Mouse (Mus musculus) T-helper 17 cell (primary cell): ENCODE results near the gene Kcnk16.
"Not testable (repeated sequence)": the region's sequence is repeated elsewhere in the genome, so short reads cannot be mapped to it uniquely, and the experiment has no call there.

Source experiments
- in situ Hi-C, 2 experiments: fragments of 300-600 bp; cut with MboI, MseI; formaldehyde crosslinking; loops; 1 replicate in 1 of 2; 2 replicates in 1 of 2; pipeline ENCODE4 v1.15.1; 2025; ENCODE audit warnings: high pct_unique_total_duplicates in 2 of 2

Kcnk16 gene

DNA sequence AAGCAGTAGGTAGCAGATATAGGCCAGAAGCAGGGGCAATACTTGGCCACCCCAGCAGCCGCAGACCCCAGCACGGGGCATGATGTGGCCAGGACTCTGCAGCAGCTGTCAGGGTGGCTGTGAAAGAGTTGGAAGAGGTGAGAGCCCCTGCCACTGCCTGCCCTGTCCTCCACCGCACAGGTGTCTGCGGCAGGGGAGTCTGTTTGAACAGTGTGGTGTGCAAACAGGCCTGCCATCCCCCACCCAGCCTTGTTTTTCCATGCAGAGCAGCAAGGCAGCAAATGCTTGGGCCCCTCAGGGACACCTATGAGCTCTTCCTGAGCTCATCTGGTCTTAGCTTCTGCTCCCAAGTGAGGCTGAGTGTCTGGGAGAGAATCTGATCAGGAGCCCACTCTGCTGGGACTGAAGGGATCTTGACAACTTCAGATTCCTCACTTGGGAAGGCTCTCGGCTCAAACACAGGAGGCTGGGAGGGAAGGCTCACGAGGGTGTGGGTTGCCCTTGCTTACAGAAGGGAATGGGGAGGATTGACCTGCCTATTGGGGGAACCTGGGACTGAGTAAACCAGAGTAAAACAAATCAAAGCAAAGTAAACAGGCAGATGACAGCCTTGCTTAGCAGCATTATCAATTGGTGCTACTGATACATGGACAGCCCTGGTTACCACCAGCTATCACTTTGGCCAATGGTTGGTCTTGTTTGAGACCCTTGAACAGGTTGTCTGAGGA lies at the start of gene Kcnk16:
Gene Kcnk16, minus strand, starts transcription at position 118 of the 728 bp plus-strand sequence.
- in situ Hi-C loops, result loop anchor here in 1 of 2 experiments (10.0 to 25.0 kb wide), 2 partner anchors 344 to 432 kb away; no protein-coding TSS in a partner anchor

DNA sequence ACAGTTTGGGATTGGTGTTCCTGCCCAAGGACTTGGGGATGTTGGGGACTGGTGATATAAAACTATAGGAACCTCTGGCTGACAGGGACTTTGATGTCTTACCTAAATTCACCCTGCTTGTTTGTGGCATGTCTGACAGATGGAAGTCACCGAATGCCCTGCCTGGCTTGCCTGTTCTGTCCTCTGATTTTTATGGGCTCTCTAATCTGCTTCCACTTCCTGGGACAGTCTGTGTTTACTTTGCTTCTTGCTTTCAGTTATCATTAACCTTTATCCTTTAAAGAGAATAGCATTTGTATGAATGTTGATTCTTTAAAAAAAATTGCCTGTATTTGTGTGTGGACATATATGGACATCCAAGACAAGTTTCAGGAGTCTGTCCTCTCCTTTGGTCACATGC lies 46.1 kb upstream of the Kcnk16 start:
- in situ Hi-C loops, result no loop called here

DNA sequence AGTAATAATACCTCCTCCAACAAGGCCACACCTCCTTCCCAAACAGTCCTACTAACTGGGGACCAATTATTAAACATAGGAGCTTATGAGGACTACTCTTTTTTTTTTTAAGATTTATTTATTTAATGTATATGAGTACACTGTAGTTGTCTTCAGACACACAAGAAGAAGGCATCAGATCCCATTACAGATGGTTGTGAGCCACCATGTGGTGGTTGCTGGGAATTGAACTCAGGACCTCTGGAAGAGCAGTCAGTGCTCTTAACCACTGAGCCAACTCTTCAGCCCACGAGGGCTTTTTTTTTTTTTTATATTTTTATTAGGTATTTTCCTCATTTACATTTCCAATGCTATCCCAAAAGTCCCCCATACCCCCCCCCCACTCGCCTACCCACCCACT lies 36.1 kb upstream of the Kcnk16 start:
- in situ Hi-C loops, result not testable (repeated sequence)

DNA sequence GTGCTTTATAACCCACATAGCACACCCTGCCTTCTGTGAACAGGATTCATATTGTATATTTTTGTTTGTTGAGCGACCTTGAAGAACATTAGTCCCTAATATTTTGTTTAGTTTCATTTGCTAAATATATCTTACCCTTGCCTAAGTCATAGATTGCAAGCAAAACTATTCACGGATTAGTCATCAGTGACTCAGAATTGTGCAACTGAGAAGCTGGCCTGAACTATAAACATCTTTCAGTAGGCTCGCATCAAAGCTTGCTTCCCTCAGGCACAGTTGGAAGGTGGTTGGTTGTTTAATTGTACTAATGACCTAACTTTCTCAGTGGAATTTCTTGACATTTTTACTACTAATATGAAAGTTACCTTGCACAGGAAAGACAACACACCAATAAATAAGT lies 29.1 kb upstream of the Kcnk16 start:
- in situ Hi-C loops, result no loop called here

DNA sequence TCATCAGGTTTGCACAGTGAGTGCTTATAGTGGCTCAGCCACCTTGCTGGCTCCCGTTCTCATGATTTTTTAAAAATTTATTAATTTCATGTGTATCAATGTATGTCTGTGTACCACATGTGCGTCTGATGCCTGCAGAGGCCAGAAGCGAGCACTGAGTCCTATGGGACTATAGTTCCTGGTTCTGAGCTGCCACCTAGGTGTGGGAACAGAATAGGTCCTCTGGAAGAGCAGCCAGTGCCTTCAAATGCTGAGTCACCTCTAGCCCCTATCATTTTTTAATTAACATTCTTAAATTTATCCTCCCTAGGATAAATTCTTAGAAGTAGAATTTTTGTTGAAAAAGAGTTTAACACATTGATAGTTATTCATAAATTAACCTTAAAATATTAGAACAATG lies 28.6 kb upstream of the Kcnk16 start:
- in situ Hi-C loops, result no loop called here

- in situ Hi-C loops, result no loop called here
Observed at GRCm38 (mm10) chr14:20294947-20295346, 25.9 kb upstream of the Kcnk16 start.

DNA sequence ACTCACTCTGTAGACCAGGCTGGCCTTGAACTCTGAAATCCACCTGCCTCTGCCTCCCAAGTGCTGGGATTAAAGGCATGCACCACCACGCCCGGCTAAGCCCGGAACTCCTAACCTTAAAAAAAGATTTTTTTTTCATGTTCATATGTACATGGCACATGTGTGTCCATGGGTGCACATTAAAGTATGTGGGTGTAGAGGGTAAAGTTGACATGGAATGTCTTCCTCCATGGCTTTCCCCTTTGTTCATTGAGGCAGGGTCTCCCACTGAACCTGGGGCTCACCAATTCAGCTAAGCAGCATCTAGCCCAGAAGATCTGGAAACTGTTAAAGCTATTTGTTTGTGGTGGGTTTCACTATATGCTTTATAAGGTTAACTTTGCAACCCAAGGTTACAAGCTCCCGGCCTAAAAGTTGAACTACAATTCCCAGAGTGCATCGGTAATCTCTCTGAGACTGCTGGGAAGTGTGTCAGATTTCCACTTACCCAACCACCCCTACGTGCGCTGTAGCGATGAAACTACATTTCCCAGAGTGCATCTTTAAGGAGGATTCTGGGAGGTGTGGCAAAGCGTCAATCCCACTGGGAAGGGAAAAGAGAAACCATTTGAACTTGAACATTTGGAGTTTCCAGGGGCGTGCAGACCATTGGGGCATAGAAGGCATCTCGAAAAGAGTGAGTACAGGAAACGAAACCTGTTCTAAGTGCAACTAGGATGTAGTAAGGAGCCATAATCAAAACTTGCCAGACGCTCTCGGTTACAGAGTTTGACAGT lies 25.3 kb upstream of the Kcnk16 start, which contains the start of gene Nudt13:
Gene Nudt13, plus strand, starts transcription at position 581 of the 776 bp plus-strand sequence.
- in situ Hi-C loops, result no loop called here

- in situ Hi-C loops, result no loop called here
Observed at GRCm38 (mm10) chr14:20291391-20291790, 22.4 kb upstream of the Kcnk16 start.

DNA sequence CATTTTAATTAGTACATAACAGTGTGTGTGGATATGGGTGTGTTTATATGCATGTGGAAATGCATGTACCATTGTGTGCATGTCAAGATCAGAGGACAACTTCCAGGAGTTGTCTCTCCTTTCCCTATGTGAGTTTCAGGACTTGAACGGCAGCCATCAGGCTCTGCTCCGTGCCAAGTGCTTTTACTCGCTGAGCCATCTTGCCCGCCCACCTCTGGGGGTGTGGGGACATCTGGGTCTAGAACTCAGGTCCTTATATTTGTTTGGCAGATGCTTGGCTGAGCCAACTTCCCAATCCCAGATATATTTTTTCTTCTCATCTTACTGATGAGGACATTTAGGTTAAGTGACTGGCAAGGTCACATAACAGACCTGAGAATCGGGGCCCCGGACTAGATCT lies 578 bp downstream of the Kcnk16 start:
- in situ Hi-C loops, result loop anchor here in 1 of 2 experiments (10.0 to 25.0 kb wide), 2 partner anchors 344 to 431 kb away; no protein-coding TSS in a partner anchor

DNA sequence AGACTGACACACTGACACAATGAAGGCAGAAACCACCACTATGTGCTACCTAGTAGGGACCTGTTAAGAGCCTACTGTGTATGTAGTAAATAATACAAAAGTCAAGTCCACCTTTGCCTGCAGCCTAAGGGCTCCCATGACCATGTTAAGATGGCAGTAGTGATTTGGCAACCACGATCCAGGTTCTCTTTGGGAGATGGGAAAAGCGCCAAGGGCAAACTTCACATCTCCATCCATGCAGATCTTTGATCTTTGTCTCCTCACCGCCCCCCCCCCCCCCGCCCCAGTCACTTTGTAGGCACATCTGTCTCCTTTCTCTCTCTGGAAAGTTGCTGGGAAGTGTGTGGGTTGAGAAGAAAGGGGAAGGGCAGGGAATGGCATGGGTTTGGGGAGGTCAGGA lies 6.7 kb downstream of the Kcnk16 start:
- in situ Hi-C loops, result loop anchor here (5.0 to 25.0 kb wide), 3 partner anchors 150 to 425 kb away; no protein-coding TSS in a partner anchor

DNA sequence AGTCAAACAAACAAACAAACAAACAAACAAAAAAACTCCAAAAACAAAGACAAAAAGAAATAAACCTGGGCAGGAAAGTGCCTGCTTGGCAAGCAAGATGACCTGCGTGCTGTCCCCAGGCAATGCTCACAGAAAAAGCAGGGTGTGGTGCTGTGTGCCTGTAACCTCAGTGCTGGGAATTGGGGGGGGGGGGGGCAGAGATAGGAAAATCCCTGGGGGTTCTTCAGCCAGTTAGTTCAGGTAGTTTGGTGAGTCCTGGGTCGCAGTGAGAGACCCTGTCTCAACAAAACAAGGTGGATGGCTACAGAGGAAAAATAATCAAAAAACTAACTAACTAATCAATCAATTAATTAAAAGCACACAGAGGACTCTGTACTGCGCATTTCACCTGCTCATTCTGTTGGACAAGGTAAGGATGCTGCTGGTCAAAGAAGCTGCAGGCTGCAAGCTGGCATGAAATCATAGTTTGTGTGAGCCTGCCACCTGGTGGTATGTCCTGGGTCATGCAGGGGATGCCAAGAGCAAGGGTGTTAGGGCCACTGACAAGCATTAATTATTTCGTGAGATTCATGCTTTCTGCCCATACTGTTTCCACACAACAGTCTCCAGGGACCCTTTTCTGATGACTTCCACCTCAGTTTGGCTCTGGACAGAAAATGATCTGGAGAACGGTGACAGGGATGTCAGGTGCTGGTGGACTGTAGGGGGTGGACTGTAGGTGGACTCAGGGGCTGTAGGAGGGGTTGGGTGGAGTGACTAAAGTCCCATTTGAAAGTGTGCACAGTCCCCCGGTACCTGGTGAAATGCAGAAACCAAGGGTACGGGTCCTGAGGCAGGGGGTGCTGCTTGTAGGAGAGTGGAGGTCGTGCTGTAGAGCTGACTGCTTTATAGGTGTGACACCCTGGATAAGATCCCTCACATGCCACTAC lies 10.6 kb downstream of the Kcnk16 start:
- in situ Hi-C loops, result loop anchor here (10.0 to 25.0 kb wide), 2 partner anchors 421 to 826 kb away; no protein-coding TSS in a partner anchor

- in situ Hi-C loops, result loop anchor here (5.0 to 25.0 kb wide), 3 partner anchors 63 to 834 kb away; no protein-coding TSS in a partner anchor
Observed at GRCm38 (mm10) chr14:20250237-20251171, 18.5 kb downstream of the Kcnk16 start.

DNA sequence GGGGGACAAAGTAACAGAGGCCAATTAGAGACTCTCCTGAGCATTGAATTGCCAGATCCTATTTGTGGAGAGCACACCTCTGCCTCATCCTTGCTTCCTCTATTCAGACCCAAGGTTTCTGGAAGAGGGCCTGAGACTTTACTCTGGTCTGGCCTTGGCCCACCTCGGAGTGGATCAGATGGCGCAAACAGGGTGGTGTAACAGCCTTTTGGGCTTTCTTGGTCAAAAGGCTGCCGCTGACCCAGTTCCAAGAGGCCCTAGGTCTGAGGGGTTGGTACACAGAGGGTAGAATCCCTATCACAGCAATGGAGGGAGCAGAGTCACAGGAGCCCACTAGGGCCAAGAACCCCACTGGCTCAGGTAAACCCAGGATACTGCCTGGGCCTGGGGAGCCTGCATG lies 21.0 kb downstream of the Kcnk16 start:
- in situ Hi-C loops, result loop anchor here in 1 of 2 experiments (5.0 to 10.0 kb wide), 2 partner anchors 121 to 543 kb away; no protein-coding TSS in a partner anchor

DNA sequence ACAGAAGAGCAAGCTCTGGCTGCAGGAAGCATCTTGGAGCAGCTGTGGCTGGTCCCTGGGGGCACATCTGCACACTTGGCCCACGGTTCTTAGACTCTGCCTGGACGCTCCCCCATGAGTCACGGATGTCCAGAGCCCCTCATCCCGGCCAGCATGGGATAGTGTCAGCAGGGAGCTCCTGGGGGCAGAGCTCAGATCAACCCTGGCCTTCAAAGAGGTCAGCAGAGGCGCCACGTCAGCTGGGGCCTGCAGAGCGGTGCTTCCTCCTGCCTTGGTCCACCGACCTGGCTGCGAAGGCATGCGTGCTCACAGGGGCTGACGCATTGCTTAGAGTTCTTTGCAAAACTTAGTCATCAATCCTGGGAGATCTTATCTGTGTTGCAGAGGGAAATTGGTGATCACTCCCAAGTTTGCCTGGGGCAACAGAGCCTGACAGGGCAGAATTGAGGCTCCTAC lies 22.2 kb downstream of the Kcnk16 start:
- in situ Hi-C loops, result loop anchor here in 1 of 2 experiments (5.0 to 10.0 kb wide), 2 partner anchors 120 to 542 kb away; no protein-coding TSS in a partner anchor

GRCm38 (mm10) chr14:20245861-20246260 lies 23.1 kb downstream of the Kcnk16 start:
- in situ Hi-C loops, result loop anchor here in 1 of 2 experiments (5.0 to 10.0 kb wide), 2 partner anchors 119 to 541 kb away; no protein-coding TSS in a partner anchor

GRCm38 (mm10) chr14:20245318-20245717 lies 23.7 kb downstream of the Kcnk16 start:
- in situ Hi-C loops, result loop anchor here in 1 of 2 experiments (5.0 to 10.0 kb wide), 2 partner anchors 118 to 541 kb away; no protein-coding TSS in a partner anchor

- in situ Hi-C loops, result loop anchor here in 1 of 2 experiments (10.0 kb wide), 1 partner anchor 538 kb away; no protein-coding TSS in a partner anchor
Observed at GRCm38 (mm10) chr14:20243158-20243557, 25.8 kb downstream of the Kcnk16 start.

DNA sequence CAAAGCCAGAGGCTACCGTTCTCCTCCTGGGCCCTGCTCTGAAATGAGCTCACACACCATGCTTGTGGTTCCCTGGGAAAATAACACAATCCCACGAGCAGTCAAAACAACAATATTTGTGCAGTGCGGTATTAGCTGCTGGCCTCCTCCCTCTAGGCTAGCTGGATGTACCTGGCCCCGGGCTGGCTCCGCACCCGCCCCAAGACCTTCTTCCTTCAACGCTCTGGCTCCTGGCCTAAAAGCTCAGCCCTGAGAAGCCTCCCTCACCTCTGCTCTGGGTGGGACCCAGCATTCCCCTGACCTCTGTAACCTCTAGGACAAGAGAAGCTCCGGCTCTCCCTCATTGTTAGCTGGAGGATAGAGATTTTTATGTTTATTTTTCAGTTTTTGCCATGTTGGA lies 26.5 kb downstream of the Kcnk16 start:
- in situ Hi-C loops, result loop anchor here in 1 of 2 experiments (10.0 kb wide), 1 partner anchor 538 kb away; no protein-coding TSS in a partner anchor

DNA sequence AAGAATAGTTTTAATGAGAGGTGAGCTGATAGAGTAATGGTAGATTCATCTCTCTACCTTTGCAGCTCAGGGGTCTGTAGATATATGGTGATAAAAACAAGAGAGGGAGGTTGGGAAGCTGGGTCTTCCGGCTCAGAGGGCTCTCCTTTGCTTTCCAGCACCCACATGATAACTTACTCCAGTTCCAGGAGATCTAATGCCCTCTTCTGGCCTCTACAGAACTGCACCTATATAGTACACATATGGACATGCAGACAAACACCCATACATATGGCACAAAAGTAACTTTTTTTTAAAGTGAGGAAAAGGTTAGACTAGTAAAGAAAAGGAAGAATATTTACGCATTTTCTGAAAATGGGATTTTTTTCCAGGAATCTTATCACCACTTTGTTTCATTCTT lies 34.6 kb downstream of the Kcnk16 start:
- in situ Hi-C loops, result no loop called here
